In genomic region chr17:52197731-52198130, GRCm38 (mm10) we compare ENCODE assay signal across 10 mouse cellular contexts.
DNase-seq lines count a peak whose midpoint lies in the region.
"Had no signal": no experiment of that assay in that cellular context is flagged by ENCODE, and none has a peak within 500 bp of the region (broad histone marks: within the 10 kb centered on the region; RNA-seq: fewer than 3 reads in every experiment).

No protein-coding gene starts in this region.

- intact Hi-C loops in left cerebral cortex, postnatal 4 days (cut with DNase I) = no loop called here

- peak; percentile 22 to 27 for DNase-seq in cerebellum, postnatal 14 days
- DNase-seq in cerebellum, adult 8-10 months = no peak
- peak; percentile 21 for DNase-seq in left cerebral cortex, postnatal 4 days
- no peak for DNase-seq in left cerebral cortex, adult 8-10 months (ENCODE audit: low spot score in 2 of 2)
- DNase-seq: adrenal gland, adult 2 months; adrenal gland, postnatal 10 days; adrenal gland, postnatal 25 days; cerebellum, adult 11 months; cerebellum, adult 9-10 months; embryo, embryonic 11 days had no signal

Comparison
In these comparisons a context has a peak if more than half of its experiments do, and no peak if none do; other contexts are left out.
1. DNase-seq: peak in cerebellum, postnatal 14 days (2 of 2) and left cerebral cortex, postnatal 4 days (single experiment); none in cerebellum, adult 8-10 months (single experiment) and left cerebral cortex, adult 8-10 months (0 of 2).